Mouse (Mus musculus): ENCODE data around the gene Tshz2.
A peak's percentile ranks its signal among the peaks of the same experiment; 100 is the strongest.
"Not testable (repeated sequence)": the region's sequence is repeated elsewhere in the genome, so short reads cannot be mapped to it uniquely, and the experiment has no call there.

Tshz2 gene

DNA sequence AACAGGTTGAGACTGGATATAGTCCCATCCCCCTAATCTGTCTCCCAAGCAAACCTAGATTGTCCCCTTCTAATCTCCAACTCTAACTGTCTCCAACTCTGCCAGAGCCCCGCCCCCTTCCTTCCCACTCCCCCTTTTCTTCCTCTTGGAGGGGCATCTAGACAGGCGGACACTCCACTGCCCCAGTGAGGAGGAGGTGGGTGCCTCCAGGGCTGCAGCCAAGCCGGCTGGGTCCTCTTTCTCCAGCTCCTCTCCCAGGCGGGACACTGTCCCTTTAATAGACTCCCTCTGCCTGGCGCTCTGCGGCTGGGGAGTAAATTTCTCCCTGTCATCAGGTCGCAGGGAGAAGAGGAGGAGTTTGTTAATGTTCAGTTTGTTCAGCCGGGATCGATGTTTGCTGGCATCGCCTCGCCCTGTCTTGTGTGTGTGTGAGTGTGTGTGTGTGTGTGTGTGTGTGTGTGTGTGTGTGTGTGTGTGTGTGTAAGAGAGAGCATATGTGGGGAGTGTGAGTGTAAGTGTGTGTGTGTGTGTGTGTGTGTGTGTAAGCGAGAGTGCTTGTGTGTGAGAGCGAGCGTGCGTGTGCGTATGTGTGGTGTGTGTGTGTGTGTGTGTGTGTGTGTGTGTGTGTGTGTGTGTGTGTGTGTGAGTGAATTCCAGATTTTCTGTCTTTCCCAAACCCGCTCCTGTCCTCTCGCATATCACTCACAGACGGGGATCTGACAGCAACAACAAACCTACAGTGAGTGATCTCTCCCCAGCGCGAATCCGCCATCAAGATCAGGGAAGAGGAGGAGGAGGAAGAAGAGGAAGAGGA, at the start of gene Tshz2:
Gene Tshz2, plus strand, starts transcription at position 676 of the 814 bp plus-strand sequence.
- peak; percentile 37 for DNase-seq (ENCODE audit: low read depth, low spot score)

DNA sequence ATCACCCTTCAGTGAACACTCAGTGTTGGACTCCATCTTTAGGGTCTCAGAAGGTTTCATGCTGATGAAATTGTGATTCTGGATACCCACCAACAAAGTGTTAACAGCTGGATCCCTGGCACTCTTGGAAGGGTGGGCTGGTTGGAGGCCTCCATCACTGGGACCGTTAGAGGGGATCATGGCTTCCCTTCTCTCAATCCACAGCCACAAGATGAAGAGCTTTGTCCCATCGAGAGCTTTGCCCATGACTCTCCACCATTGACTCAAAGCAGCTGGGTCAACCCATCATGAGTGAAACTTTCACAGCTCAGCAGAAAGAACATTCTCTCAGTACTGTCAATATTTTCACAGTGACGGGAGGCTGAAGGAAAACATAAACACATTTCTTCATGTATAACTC, 49.3 kb upstream of the Tshz2 start:
- no peak for DNase-seq (ENCODE audit: low read depth, low spot score)

DNA sequence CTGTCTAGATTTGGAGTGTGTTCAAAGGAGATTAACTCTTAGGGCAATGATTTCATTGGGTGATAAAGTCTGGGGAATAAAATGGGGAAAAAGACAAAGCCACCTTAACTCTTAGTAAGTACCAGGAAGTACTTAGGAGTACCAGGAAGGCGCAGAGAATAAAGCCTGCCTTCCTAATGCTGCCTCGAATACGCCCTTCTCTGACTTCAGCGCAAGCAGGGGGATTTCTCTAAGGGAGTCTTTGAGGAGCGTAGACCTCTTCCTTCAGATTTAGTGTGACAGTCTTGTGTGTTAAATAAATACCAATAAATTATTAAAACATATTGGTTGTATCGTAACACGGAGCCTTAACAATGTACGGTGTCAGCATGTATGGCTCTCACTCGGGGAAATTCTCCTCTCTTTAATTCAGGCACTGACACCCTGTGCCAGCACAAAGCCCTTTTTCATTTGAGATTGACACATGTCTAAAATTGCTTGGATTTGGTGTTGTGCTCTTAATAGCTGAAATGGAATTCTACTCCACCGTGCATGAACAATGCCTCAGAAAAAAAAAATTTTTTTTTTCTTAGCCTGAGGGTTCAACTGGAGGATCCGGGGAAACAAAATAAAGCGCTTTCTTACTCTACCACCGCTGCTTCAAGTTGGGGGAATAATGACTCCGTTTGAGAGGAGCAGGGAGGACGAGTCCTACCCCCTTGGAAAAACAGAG, 47.9 kb upstream of the Tshz2 start:
- DNase-seq (ENCODE audit: low read depth, low spot score) = no peak

DNA sequence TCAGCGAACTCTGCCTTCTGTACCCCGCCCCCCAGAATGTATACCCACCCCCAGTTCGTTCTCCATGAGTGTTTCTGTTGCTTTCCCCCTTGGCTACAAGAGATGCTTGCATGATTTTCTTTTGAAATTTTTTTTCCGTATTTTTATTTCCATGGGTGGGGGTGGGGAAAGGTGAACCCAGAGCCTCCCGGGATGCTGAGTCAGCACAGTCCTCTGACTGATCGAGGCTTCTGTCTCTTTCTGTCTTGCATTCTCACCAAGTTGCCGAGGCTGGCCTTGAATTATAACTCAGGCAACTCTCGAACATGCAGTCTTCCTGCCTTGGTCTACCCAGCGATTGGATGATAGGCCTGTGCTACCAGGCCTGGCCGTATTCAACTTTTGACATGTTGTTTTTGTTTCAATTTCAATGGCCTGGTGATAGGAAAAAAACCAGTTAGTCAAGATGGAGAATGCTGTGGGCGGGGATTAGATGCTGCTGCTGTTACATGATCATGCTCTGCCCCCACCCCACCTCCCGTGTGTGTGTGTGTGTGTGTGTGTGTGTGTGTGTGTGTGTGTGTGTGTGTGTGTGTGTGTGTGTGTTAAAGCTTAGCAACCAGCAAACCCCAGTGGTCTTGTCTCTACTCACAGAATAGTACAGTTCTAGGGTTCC, 47.1 kb upstream of the Tshz2 start:
- peak; percentile 21 for DNase-seq (ENCODE audit: low read depth, low spot score)

DNA sequence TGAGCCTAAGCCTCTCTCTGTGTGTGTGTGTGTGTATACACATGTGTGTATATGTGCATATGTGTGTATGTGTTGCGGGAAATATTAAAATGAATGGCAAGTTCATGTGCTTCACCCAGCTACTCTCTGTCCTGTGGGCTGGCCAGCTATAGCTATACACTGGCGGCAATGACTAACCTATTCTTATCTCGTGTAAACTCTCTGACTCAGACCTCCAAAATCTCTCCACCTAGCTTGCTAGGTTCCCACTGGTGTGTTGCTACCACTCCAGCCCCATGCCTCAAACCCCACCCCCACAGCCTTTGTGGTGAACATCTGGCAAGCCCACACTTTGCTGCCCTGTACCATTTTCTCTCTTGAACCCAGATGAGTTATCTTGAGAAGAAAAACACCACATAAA, 46.1 kb upstream of the Tshz2 start:
- DNase-seq (ENCODE audit: low read depth, low spot score) = no peak

DNA sequence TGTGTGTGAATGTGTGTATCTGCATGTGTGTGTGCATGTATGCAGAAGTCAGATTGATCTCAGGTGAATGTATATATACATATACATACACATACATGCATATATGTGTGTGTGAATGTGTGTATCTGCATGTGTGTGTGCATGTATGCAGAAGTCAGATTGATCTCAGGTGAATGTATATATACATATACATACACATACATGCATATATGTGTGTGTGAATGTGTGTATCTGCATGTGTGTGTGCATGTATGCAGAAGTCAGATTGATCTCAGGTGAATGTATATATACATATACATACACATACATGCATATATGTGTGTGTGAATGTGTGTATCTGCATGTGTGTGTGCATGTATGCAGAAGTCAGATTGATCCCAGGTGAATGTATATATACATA, 45.2 kb upstream of the Tshz2 start, which contains the start of gene Gm11011:
Gene Gm11011, minus strand, starts transcription at position 101 of the 400 bp plus-strand sequence.
- DNase-seq (ENCODE audit: low read depth, low spot score) = not testable (repeated sequence)

DNA sequence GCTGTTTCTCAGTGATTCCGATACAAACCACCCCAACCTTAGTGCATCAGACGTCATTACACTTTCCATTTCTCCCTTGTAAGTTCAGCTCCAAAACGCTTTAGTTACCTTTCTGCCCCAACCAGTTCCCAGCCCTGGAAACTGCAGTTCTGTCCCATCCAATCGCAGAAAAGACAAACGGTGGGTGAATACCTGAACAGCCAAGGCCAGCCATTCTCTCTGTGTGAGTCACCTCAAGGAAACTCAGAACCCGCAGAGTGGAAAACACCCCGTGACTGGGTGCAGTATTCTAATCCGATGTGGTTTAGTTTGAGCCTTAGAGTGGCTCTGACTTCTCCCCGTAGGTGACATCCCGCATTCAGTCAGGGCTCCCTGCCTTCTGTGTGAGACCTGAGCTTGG, 43.1 kb upstream of the Tshz2 start:
- peak; percentile 12 for DNase-seq (ENCODE audit: low read depth, low spot score)

DNA sequence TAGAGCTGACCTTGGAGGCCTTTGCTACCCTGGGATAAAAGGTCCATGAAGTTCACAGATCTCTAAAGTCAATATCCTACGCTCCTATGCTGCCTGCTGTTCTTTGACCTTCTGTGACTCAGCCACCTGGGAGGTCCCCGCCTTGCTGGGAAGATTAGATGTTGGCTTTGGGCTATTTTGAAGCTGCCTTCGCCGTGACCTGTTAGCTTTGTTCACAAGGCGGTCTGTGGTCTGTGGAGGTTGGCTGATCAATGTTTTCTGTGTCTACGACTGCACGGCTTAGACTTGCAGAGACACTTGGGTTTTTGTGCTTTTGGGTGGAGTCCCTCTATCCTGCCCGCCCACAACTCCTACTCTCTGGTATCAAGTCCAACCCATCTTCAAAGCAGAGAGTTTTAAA, 42.4 kb upstream of the Tshz2 start:
- peak; percentile 11 for DNase-seq (ENCODE audit: low read depth, low spot score)

DNA sequence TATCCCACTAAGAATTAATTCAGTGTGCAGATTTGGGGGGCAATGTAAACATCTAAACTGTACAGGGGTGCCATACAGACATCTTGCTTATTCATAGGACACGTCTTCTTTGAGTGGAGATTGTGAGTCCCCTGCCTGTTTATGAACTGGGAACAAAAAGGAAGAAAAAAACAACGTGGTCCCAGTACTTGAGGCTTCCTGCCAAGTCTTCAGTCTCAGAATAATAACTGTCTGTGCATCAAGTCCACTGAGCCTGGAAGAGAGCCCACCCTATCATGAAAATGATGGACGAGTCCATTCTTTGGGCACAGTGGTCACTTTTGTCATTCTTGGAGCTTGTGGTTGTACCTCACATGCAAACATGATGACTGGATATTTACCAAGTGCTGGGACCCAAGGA, 39.1 kb upstream of the Tshz2 start:
- DNase-seq (ENCODE audit: low read depth, low spot score) = no peak

DNA sequence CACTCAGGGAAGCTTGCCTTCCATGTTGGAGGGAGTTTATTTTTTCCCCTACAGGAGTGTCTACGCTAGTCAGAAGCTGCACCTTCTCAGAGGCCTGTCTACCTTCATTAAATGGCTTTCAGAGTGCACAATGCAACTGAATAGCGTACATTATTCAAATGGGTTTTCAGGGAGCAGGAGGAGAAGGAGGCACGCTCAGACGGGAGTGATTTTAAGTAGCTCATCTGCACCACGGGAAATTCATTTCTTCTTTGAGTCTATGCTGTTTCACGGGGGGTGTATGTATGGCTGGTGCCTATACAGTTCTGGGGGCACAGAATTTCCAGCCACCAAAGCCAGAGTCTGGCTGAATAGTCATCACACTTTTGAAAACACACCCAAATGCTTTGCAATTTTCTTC, 35.5 kb upstream of the Tshz2 start:
- DNase-seq (ENCODE audit: low read depth, low spot score) = no peak

DNA sequence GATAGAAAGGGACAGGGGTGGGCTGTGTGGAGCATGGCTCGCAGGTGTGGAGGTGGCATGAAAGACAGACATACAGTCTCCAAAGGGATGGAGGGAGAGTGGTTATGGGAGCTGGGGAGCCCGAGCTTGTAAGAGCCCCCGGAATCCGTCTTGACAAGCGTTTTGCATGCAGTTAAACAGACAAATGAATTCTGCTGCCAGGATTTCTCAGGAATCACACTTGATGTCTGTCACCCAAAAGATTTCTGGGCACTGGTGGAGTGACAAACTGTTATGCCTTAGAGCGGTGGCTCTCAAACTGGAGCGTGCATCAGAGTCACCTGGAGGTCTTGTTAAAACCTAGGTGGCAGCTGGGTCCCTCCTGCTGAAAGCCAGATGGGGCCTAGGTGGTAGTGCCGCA, 34.8 kb upstream of the Tshz2 start:
- no peak for DNase-seq (ENCODE audit: low read depth, low spot score)

DNA sequence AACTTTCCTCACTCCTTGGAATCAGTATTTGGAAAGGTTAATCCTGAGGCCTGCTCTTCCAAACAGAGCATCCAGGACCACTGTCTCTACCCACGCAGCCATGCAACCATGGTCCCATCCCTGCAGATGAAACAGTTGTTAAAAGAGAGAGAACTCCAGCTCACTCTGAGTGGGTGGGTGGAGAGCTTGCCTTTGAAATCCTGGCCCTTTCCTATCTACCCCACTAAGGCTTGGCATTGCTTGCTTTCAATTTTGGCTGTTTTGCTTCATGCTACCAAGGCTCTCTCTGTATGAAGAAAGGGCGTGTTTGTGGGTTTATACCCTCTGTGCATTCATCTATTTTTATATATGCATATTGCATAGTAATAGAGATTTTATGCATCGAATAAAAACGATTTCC, 33.2 kb upstream of the Tshz2 start:
- DNase-seq (ENCODE audit: low read depth, low spot score) = no peak

DNA sequence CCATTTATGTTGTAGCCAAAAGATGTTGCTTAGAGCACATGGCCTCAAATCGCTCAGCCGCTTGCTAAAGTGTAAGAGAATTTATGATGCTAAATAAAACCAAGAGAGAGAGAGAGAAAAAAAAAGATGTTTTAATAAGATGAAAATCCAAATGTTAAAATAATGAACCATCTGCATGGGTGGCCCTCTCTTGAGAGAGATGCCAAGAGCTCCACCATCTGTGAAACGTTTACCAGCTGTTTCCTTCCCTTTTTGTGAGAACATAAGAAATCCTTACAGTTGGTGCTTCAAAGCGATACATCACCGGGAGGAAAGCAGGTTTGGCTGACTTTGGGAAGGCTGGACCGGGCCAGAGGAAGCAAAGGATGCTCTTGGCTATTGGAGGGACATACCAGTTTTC, 32.6 kb upstream of the Tshz2 start:
- no peak for DNase-seq (ENCODE audit: low read depth, low spot score)

DNA sequence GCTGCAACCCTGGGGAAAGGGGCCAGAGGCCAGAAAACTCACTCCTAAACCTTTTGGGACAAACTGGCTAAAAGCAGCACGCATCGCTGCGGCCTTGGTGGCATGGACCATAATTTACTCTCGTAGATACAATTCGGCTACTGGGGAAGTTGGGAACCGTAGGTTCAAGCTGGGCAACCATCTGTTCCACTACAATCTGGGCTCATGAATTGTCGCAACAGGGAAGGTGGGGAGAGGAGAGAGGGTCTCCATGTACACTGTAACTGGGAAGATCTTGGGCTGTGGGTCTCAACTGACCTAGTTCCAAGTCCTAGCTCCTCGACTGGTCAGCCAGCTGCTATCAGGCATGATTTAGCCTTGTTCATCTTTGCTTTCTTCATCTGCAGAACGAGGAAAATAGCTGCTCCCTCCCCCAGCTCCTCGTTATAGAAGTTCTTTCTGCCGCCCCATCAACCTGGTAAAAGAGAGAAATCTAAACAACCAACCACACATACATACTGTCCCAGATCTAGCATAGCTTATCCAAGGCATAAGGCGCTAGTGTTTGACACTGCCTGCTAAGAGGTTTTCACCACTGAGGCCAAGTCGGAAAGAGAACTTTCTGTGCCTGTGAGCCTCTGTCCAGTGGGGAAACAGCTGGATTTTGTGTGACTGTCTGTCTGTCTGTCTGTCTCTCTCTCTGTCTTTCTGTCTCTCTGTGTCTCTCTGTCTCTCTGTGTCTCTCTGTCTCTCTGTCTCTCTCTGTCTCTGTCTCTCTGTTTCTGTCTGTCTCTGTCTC, 25.7 kb upstream of the Tshz2 start:
- no peak for DNase-seq (ENCODE audit: low read depth, low spot score)

DNA sequence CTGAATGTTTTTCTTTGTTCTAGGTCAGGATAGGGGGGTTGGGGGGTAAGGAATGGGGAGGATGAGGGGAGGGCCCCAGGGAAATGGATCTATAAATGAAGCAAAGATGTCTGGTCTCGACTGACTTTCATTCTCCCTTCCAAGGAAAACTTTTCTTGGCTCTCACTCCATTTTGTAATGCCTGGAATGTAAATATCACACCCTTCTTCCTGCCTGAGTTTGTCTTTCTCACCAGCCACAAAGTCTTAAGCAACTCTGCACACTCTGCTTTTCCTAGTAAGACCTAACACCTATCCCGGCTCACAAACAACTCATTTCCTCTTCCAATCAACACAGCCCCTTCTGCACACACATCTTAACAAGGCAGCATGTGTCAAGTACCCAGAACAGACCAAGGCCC, 25.0 kb upstream of the Tshz2 start:
- DNase-seq (ENCODE audit: low read depth, low spot score) = no peak

DNA sequence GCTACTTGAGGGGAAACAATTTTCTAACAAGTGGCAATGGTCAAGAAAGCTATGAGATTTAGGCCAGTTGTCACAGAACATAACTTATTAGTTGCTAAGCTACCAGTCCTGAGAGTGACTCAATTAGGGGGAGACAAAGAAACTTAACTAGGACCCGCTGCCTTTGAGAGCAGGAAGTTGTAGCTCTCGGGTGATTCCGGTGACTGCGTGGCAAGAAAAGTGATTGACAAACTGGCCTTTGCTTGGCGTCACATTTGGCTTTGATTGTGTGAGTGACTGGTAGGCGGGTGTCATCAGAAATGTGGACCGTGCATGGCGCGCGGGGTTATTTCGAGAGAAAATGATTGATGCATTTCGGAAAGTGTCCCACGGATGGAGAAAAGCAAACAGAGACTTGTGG, 22.9 kb upstream of the Tshz2 start:
- no peak for DNase-seq (ENCODE audit: low read depth, low spot score)

DNA sequence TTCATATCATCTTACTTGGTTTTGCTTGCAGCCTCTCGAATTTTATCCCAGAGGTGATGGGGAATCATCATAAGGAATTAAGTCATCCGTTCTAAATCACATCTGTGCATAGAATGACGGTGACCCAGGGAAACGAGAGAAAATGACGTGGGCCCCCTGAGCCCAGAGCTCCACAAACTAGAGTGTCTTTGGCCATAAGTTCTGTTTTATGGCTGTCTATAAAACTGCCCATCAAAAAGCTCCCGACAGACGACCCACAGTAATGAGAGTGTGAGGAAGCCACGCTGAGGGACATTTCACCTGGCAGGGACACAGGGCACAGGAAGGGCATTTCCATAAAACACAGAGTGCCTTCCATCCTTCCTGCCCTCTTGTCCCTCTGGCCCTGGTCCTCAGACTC, 21.9 kb upstream of the Tshz2 start:
- DNase-seq (ENCODE audit: low read depth, low spot score) = no peak

DNA sequence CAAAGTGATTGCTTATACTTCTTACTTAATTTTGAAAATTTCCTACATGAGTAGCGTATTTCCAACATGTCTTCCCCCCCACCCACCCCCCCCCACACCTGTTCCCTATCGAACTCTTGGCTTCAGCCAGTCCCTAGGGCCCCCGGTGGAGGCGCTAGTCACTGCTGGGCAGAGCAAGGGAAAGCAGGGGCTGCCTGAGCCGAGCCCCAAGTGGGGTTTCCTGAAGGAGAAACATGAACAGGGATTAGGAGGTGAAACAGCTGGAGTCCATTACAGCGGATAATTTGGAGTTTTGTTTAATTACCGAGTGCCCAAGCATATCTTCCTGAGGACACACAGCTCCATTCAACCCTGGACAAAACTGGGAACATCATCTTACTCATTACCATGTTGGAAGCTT, 21.3 kb upstream of the Tshz2 start:
- no peak for DNase-seq (ENCODE audit: low read depth, low spot score)

DNA sequence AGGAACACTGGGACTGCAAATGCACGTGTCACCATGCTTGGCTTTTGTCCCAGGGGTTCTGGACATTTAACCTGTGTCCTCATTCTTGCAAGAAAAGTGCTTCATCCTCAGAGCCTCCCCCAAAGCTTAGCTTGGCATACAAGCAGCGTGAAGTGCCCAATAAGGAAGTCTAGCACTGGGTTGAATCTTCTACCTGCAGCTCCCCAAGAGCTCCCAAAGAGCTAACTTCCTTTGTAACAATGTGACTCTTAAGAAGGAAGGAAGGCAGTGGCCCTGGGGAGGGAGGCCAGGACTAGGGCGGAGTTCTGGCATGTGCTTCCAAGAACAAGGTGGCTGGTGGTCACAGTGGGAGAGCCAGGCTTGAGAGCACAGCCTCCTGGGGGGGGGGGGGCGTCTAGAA, 18.1 kb upstream of the Tshz2 start:
- no peak for DNase-seq (ENCODE audit: low read depth, low spot score)

DNA sequence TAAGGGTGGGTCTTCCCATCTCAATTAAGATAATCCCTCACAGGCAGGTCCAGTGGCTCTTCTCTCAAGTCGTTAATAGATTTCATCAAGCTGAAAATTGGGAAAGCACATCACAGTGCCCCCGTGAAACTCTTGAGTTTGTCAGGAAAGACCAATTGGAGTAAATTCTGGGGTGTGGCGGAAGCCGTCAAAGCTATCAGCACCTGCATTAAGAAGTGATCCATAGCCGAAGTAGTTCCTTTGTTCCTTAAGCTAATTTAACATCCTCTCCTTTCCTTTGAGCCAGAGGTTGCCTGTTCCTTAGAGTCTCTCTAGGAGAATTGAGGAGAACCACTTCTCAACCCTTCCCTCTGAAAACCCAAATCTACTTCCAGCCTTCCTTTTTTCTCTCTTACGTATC, 16.8 kb upstream of the Tshz2 start:
- DNase-seq (ENCODE audit: low read depth, low spot score) = peak; percentile 23

DNA sequence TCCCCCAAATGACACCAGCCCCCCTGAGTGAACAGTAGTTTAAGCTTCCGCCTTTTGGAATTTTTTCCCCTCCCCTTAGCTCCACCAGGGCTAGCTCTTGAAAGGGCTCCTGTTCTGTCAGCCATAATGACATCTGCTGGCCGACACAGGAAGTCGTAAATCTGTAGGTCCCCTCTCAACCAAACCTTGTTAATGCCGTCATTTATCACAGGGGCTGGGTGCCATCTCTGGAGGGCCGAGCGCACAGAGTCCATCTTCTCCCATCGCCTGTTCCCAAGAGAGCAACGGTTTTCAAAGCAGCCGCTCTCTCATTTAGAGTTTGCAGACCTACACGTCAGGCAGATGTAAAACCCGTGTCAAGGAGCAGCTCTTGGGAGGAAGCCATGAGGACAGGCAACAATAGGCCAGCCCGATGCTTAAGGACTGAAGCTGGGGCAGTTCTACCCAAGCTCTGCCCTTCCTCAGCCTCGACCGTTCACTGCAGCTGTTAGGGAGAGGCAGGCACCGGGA, 11.6 kb upstream of the Tshz2 start:
- peak; percentile 35 for DNase-seq (ENCODE audit: low read depth, low spot score)

DNA sequence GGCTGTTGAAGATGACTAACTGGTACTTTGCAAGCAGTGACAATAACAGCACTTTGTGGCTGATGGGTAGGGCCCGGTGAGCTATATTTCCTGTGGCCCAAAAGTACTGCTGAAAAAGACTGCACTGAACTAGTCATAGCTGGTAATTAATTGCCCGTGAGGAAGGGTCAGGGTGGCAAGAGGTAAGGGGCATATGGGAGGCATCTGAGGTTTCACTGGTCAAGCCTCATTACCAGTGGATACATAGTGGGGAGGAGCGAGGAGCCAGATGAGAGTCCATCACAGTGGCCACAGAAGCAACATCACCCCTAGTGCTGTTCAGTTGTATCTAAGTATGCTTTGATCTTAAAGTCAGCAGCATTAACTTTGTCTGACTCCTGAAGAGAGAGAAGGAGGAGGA, 2.7 kb upstream of the Tshz2 start:
- no peak for DNase-seq (ENCODE audit: low read depth, low spot score)

All from R1 (cell line).